Mouse (Mus musculus) thymus, postnatal 25 days (tissue): ENCODE measurements around the gene Tpst2.
A peak's percentile ranks its signal among the peaks of the same experiment; 100 is the strongest.

Experiments
- DNase-seq: peaks from one replicate; pipeline ENCODE4 v3.0.0; 2022

The Tpst2 gene

GRCm38 (mm10) chr5:112282780-112283482, 6.4 kb downstream of the Tpst2 start:
- no peak for DNase-seq

- DNase-seq = no peak
Observed at GRCm38 (mm10) chr5:112283543-112284202, 7.2 kb downstream of the Tpst2 start.

GRCm38 (mm10) chr5:112284203-112284582, 7.7 kb downstream of the Tpst2 start:
- no peak for DNase-seq

GRCm38 (mm10) chr5:112285548-112286085, 9.1 kb downstream of the Tpst2 start:
- peak; percentile 71 for DNase-seq

- peak; percentile 45 for DNase-seq
Observed at GRCm38 (mm10) chr5:112286608-112286983, 10.1 kb downstream of the Tpst2 start.

GRCm38 (mm10) chr5:112286984-112287641, 10.6 kb downstream of the Tpst2 start:
- peak; percentile 54 for DNase-seq

GRCm38 (mm10) chr5:112287652-112288051, 11.2 kb downstream of the Tpst2 start:
- no peak for DNase-seq

- DNase-seq = no peak
Observed at GRCm38 (mm10) chr5:112288193-112289141, 12.0 kb downstream of the Tpst2 start.

- no peak for DNase-seq
Observed at GRCm38 (mm10) chr5:112289236-112289635, 12.7 kb downstream of the Tpst2 start.

- no peak for DNase-seq
Observed at GRCm38 (mm10) chr5:112289819-112290535, 13.5 kb downstream of the Tpst2 start.

GRCm38 (mm10) chr5:112290536-112290880, 14.0 kb downstream of the Tpst2 start:
- no peak for DNase-seq

GRCm38 (mm10) chr5:112291866-112292265, 15.4 kb downstream of the Tpst2 start:
- no peak for DNase-seq

- no peak for DNase-seq
Observed at GRCm38 (mm10) chr5:112292343-112292980, 16.0 kb downstream of the Tpst2 start.

- DNase-seq = no peak
Observed at GRCm38 (mm10) chr5:112293800-112294199, 17.3 kb downstream of the Tpst2 start.

GRCm38 (mm10) chr5:112294696-112295095, 18.2 kb downstream of the Tpst2 start:
- DNase-seq = no peak

GRCm38 (mm10) chr5:112295162-112295561, 18.7 kb downstream of the Tpst2 start:
- no peak for DNase-seq

- DNase-seq = no peak
Observed at GRCm38 (mm10) chr5:112295564-112295963, 19.1 kb downstream of the Tpst2 start.

- DNase-seq = no peak
Observed at GRCm38 (mm10) chr5:112296404-112297181, 20.1 kb downstream of the Tpst2 start.

GRCm38 (mm10) chr5:112297257-112297656, 20.8 kb downstream of the Tpst2 start:
- DNase-seq = peak; percentile 43

GRCm38 (mm10) chr5:112298226-112298988, 21.9 kb downstream of the Tpst2 start:
- DNase-seq = peak; percentile 63
